Mouse (Mus musculus) embryonic fibroblast, embryonic 13.5 days (primary cell): Measurements from ENCODE around the gene Rbms1. TPM values are rescaled to one million over a fixed set of nuclear protein-coding genes. Genes with fewer than 3 reads are reported as not detected.

Source experiments
- H3K27ac ChIP-seq: 2 replicates; pipeline ENCODE4 v1.5.1; 2012; ENCODE audit warnings: low read length, control low read depth, inconsistent platforms; ENCODE audit not compliant: insufficient read depth
- H3K4me1 ChIP-seq: 2 replicates; pipeline ENCODE4 v1.6.1; 2011; ENCODE audit warnings: low read length; ENCODE audit not compliant: control insufficient read depth, insufficient read depth
- H3K4me3 ChIP-seq: 2 replicates; pipeline ENCODE4 v1.5.1; 2011; ENCODE audit warnings: mild to moderate bottlenecking, control low read depth, low read length; ENCODE audit not compliant: insufficient read depth
- CTCF ChIP-seq: IDR thresholded peaks from 2 replicates; pipeline ENCODE4 v1.5.1; 2011; ENCODE audit warnings: mild to moderate bottlenecking, control low read depth, low read length, moderate library complexity, borderline replicate concordance; ENCODE audit not compliant: insufficient read depth
- POLR2A ChIP-seq: IDR thresholded peaks from 2 replicates; pipeline ENCODE4 v1.6.1; 2011; ENCODE audit warnings: low read depth, mild to moderate bottlenecking, control low read depth, low read length, moderate library complexity
- polyA plus RNA-seq: library from polyadenylated mRNA; stranded (reverse); fragments of >200 nt; gene quantifications from 2 replicates; pipeline ENCODE4 v1.2.4, GENCODE M21; 2011; ENCODE audit warnings: low read depth; ENCODE audit not compliant: missing spikeins, insufficient read length

Gene Rbms1
- polyA plus RNA-seq, 1 experiment = 222 TPM

- H3K4me1 ChIP-seq = peaks cover 10% of the 10 kb centered on the region
- TF ChIP-seq POLR2A (no peak), CTCF (no peak)
- no peak overlapping the region for H3K4me3 ChIP-seq
- H3K27ac ChIP-seq = no peak overlapping the region
These were observed 42.9 kb downstream of the Rbms1 start for GRCm38 (mm10) chr2:60920076-60920475.

GRCm38 (mm10) chr2:60918401-60918800 lies 44.6 kb downstream of the Rbms1 start:
- Histone ChIP-seq H3K4me1 (peaks cover 12% of the 10 kb centered on the region), H3K27ac (no peak overlapping the region), H3K4me3 (no peak overlapping the region)
- TF ChIP-seq CTCF (no peak), POLR2A (no peak)

- Histone ChIP-seq H3K4me3 (no peak overlapping the region), H3K27ac (no peak overlapping the region; the same call in 1 of the 2 replicates), H3K4me1 (peaks cover 20% of the 10 kb centered on the region)
- TF ChIP-seq POLR2A = no peak
- TF ChIP-seq CTCF = no peak
These were observed 48.3 kb downstream of the Rbms1 start for GRCm38 (mm10) chr2:60914524-60915280.

GRCm38 (mm10) chr2:60913281-60913680 lies 49.7 kb downstream of the Rbms1 start:
- TF ChIP-seq POLR2A (no peak), CTCF (no peak)

GRCm38 (mm10) chr2:60911716-60912115 lies 51.3 kb downstream of the Rbms1 start:
- H3K4me1 ChIP-seq = peaks cover 15% of the 10 kb centered on the region
- H3K27ac ChIP-seq = no peak overlapping the region
- H3K4me3 ChIP-seq = no peak overlapping the region
- TF ChIP-seq POLR2A (no peak), CTCF (no peak)

More at GRCm38 (mm10) chr2:60913281-60913680, 49.7 kb downstream of the Rbms1 start:
- H3K4me3 ChIP-seq = no peak overlapping the region
- peaks cover 15% of the 10 kb centered on the region for H3K4me1 ChIP-seq
- H3K27ac ChIP-seq = peak overlapping the region; percentile 19; the same call in 1 of the 2 replicates

- TF ChIP-seq CTCF = no peak
- TF ChIP-seq POLR2A = no peak
- peaks cover 17% of the 10 kb centered on the region for H3K4me1 ChIP-seq
- H3K27ac ChIP-seq = no peak overlapping the region
- H3K4me3 ChIP-seq = no peak overlapping the region
These were observed 52.2 kb downstream of the Rbms1 start for GRCm38 (mm10) chr2:60910820-60911219.

- no peak for TF ChIP-seq POLR2A
- TF ChIP-seq CTCF = no peak
- H3K4me3 ChIP-seq = no peak overlapping the region
- no peak overlapping the region for H3K27ac ChIP-seq
- H3K4me1 ChIP-seq = peaks cover 24% of the 10 kb centered on the region
These were observed 54.4 kb downstream of the Rbms1 start for GRCm38 (mm10) chr2:60908551-60908950.

GRCm38 (mm10) chr2:60908116-60908515 lies 54.9 kb downstream of the Rbms1 start:
- no peak overlapping the region for H3K4me3 ChIP-seq
- H3K4me1 ChIP-seq = peaks cover 20% of the 10 kb centered on the region
- TF ChIP-seq CTCF = no peak
- no peak for TF ChIP-seq POLR2A
- H3K27ac ChIP-seq = no peak overlapping the region

GRCm38 (mm10) chr2:60905283-60905682 lies 57.7 kb downstream of the Rbms1 start:
- Histone ChIP-seq H3K4me3 (no peak overlapping the region), H3K27ac (peak overlapping the region; percentile 86), H3K4me1 (peaks cover 13% of the 10 kb centered on the region)
- TF ChIP-seq POLR2A = no peak
- no peak for TF ChIP-seq CTCF

GRCm38 (mm10) chr2:60904141-60904540 lies 58.9 kb downstream of the Rbms1 start:
- peak overlapping the region; percentile 75; the same call in 1 of the 2 replicates for H3K27ac ChIP-seq
- TF ChIP-seq POLR2A (no peak), CTCF (no peak)
- H3K4me1 ChIP-seq = peaks cover 13% of the 10 kb centered on the region
- H3K4me3 ChIP-seq = no peak overlapping the region

- Histone ChIP-seq H3K4me3 (no peak overlapping the region), H3K27ac (peak overlapping the region; percentile 87; the same call in 1 of the 2 replicates), H3K4me1 (peaks cover 13% of the 10 kb centered on the region)
- TF ChIP-seq POLR2A (no peak), CTCF (no peak)
These were observed 59.5 kb downstream of the Rbms1 start for GRCm38 (mm10) chr2:60903535-60903934.
